Mouse (Mus musculus): ENCODE results near the gene Ube2k.

Gene Ube2k

GRCm38 (mm10) chr5:65624340-65624739 is 87.3 kb downstream of the Ube2k start:
- in situ Hi-C loops (cut with MseI, MboI) = no loop called here

- in situ Hi-C loops (cut with MseI, MboI) = no loop called here
Measured at GRCm38 (mm10) chr5:65638896-65639295, 101.9 kb downstream of the Ube2k start.

All from mouse trophoblast stem cell (cell line).